Mouse (Mus musculus) T-helper 2 cell (primary cell): Measurements from ENCODE around the gene Vps72.
"Not testable (repeated sequence)": the region's sequence is repeated elsewhere in the genome, so short reads cannot be mapped to it uniquely, and the experiment has no call there.

ENCODE experiments used
- in situ Hi-C: fragments of 300-600 bp; cut with MboI, MseI; formaldehyde crosslinking; loops from one replicate; pipeline ENCODE4 v1.15.1; 2025; ENCODE audit warnings: high pct_unique_total_duplicates

The Vps72 gene

DNA sequence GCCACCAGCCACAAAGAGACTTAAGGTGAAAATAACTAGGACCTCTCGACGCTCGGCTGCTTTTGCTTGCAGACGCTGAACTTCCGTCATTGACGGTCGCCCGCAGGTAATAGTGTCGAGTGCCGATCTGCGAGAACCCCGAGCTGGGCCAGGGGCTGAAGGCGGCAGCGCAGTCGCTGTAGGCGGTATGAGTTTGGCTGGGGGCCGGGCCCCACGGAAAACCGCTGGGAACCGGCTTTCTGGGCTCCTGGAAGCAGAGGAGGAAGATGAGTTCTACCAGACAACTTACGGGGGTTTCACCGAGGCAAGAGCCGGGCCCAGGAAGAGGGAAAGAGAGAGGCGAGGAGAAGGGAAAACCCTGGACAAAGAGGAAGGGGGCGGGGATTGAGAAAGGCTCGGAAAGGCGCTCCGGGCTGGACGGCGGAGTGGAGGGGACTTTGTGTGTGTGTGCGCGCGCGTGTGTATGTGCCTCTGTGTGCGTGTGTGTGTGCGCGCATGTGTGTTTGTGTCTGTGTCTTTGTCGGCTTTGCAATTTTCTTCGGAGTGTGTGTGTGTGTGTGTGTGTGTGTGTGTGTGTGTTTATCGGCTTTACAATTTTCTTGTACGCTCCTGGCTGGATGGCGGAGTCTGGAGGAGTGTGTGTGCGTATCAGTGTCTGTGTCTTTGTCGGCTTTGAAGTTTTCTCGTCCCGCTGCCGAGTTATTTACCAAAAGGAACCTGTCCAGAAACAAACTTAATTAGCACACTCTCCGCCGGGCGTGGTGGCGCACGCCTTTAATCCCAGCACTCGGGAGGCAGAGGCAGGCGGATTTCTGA, at the start of gene Vps72:
Gene Vps72, plus strand, starts transcription at position 112 of the 816 bp plus-strand sequence.
- in situ Hi-C loops, result no loop called here

DNA sequence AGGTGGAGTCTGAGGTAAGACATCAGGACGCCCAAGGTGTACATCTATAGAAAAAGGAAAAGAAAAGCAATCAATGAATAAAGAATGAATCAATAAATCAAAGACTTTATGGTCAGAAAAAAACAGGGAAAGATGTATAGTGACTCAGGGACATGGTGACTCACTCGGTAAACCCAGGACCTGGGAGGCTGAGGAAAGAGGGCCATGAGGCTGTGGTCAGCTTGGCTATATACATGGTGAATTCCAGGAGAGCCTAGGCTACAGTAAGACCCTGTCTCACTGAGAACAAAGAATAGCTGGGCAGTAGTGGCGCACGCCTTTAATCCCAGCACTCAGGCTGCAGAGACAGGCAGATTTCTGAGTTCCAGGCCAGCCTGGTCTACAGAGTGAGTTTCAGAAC, 47.1 kb upstream of the Vps72 start:
- in situ Hi-C loops, result loop anchor here (5.0 to 10.0 kb wide), 2 partner anchors 39 to 131 kb away; no protein-coding TSS in a partner anchor

DNA sequence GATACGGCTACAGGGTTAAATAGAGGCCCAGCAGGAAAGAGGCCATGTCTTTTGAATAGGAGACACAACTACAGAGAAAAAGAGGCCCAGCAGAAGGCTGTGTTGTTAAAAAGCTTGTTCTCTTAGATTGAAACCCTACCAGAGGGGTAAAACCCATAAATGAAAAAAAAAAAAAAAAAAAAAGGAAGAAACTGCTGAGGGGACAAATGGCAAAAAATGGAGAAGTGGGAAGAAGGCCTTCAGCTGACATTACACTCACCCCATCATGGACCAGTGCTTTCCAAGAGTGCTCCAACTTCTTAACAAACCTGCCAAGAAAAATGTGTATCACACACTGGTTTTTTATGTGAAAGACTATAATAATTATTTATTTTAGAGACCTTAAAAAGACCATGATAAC, 45.3 kb upstream of the Vps72 start:
- in situ Hi-C loops, result loop anchor here (10.0 kb wide), 1 partner anchor 129 kb away; no protein-coding TSS in a partner anchor

DNA sequence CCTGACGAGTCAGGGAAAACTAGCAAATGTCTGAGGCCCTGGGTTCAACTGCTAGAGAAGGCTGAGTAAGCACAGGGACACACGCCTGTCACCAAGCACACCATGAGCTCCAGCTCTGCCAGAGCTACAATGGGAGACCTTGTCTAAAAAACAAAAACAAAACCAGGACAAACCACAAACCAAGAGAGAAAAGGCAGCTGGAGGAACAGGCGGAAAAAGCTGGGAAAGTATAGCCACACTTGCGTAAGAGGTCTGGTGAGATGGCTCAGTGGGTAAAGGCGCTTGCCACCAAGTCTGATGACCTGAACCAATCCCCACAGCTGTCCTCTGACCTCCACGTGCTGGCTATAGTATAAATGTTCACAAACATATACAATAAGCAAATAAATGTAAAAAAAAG, 44.7 kb upstream of the Vps72 start:
- in situ Hi-C loops, result loop anchor here (10.0 kb wide), 1 partner anchor 129 kb away; no protein-coding TSS in a partner anchor

DNA sequence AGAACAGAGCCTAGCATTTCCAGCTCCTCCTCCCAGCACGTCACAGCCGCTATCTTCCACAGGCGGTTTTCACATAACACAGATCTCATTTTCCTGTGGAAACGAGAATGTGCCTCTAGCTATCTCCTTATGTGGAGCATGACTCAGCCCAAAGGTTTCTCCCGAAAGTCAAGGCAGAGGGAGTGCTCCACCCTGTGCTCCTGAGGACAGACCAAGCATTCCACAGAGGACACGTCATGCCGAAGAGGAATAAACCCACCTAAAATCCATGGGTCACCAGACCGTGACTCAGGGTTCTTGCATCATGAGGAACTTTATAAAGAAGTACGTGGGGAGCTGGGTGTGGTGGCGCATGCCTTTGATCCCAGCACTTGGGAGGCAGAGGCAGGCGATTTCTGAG, 44.3 kb upstream of the Vps72 start:
- in situ Hi-C loops, result loop anchor here (10.0 kb wide), 1 partner anchor 128 kb away; no protein-coding TSS in a partner anchor

DNA sequence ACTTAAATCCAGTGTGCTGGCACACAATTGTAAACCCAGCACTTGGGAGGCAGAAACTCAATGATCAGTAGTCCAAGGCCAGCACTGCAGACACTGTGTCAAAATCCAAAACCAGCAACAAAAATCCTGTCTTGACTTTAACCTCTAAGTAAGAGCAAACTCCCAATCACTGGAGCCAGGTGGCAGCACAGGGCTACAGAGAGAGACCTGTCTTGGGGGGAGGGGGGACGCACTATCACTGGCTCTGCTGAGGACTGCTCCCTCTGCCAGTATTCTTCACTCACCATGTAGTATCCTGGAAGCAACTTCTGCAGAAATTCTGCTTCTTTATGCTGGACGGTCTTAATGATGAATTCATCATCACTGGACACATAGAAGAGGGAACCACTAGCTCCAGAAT, 39.2 kb upstream of the Vps72 start:
- in situ Hi-C loops, result no loop called here

DNA sequence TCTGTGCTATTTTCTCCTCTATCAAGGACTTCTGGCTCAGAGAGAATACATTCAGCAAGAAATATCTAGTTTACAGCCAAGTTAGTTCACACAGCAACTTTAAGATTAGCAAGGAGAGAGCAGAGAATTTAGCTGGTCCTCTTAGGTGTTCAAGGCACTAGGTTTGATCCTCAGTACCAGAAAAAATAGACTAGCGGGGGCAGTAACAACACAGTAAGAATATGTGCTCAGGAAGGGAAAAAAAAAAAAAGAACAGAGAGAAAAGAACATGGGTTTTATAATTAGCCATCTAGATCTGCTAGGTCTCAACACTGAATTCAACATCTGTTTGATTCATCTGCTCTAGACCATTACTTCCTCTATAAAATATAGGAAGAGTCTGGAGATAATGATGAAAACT, 22.8 kb upstream of the Vps72 start:
- in situ Hi-C loops, result no loop called here

DNA sequence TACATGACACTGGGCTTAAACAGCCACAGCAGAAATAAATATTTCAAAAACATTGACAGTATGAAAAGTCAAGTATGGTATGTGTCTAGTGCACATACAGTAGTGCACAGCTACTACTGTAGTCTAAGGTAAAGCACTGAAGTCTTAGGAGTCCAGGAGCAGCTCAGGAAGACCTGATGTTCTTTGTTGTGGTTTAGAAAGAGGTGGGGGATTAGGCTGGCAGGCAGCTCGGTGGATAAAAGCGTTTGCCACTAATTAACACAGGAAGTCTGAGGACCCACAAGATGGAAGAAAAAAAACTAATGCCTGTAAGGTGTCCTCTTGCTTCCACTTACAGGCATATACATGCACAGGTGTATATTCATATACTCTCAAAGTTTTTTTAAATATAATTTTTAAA, 10.0 kb upstream of the Vps72 start:
- in situ Hi-C loops, result loop anchor here (5.0 kb wide), 1 partner anchor 39 kb away; no protein-coding TSS in a partner anchor

DNA sequence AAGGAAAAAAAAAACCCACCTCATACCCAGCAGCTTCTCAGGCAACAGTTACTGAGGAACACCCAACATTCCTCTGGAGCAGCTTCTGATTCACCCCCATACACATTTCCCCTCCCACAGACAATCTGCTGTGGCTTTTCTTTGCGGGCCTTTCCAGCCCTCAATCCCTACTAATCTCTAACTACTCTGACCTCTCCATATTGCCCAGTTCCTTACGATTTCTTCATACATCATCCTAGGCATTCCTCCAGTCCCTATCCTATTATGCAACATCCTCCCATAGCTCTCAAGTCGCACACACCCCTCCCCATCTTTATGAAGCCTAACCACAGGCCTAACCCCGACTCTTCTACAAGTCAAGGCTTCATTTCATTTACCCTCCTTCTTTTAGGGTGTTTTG, 5.7 kb upstream of the Vps72 start:
- in situ Hi-C loops, result no loop called here

DNA sequence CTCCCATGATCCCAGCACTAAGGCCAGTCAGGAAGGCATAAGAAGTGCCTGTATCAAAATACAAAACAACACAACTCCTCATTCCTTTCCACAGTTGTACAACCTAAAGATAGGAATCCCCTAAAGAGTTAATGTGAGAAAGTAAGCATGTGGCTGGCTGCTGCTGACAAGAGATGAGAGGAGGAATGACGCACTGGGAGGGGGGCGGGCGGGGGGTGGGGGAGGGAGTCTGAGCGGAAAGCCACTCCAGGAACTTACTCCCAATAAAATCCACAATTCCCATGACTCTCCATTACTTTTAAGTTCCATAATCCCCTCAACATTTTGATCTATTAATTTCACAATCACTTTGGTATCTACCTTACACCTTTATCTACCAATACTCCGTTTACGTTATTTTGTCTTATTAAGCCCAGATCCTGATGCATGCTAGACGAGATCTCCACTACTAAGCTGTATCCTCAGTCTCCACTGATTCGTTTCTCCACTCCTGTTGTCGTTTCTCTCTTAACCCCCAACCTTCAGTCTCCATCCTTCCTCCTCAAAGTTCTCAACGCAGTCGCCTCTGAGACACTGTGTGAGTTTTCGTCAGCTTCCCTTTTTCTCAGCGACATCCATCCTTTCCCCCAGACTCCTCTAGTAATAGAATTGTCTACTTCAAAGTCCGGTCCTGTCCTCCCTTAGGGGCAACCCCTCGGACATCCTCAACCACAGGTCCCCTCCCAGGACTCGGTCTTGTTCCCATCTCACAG, 5.1 kb upstream of the Vps72 start:
- in situ Hi-C loops, result no loop called here

DNA sequence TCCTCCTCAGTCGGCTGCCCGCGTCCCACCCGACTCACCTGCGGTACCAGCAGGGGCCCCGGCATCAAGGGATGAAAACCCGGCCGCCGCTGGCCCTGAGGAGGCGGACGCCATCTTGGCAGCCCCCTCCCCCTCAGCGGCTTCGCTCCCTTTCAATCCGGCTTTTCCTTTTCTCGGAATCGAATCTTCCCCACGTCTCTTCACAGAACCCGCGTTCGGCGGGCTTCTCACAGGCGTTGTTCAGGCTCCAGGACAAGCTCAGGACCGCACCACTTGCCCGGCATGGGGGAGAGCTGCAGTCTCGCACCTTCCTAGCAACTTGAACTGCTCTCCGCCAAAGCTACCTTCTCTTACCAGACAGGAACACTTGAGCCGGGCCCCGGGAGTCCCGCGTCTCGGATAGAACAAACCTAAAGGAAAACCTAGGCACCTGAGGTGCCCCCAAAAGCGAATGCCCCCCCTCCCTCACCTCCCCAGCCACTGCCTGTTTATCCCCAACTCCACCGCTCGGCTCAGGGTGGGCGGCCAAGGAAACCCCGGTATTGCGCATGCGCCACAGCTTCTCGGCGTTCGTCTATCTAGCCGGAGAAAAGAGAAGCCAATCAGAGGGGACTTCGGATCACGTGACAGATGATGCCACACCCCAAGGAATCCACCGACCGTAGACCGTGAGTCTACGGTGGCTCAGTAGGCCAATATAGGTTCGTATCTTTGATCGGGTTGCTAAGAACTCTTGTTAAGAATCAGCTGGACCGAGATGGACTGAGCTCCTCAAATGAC, 4.3 kb upstream of the Vps72 start, which contains the start of gene Pip5k1a:
Gene Pip5k1a, minus strand, starts transcription at position 593 of the 780 bp plus-strand sequence.
- in situ Hi-C loops, result no loop called here

DNA sequence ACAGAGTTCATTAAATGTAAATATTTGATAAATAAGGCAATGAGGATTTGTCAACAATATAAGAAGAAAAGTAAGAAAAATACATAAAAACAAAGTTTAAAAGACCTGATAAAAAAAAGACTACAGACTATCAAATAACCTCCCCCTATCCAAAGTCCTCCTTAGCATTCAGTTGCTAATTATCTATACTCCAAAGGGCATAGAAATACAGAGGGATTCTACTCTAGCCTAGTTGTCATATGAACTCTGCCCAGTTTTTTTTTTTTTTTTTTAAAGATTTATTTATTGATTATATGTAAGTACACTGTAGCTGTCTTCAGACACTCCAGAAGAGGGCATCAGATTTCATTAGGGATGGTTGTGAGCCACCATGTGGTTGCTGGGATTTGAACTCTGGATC, 3.5 kb upstream of the Vps72 start:
- in situ Hi-C loops, result not testable (repeated sequence)

DNA sequence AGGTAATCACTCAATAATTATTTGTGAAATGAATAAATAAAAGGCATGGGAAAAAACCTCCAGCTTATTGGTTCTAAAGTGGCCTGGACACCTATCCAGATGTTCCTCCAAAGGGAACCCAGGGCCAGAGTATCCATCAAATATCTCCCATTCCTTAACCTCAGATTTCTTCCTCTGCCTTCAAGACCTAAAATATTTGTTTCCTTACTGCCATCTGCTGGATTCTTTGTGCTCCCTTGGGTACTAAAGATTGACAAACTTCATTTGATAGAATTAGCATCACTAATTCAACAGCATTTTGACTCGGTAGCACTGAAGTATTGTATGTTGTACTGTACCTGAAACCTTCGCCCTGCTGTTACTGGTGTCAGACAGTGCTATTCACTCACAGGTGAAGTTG, 2.9 kb upstream of the Vps72 start:
- in situ Hi-C loops, result no loop called here

DNA sequence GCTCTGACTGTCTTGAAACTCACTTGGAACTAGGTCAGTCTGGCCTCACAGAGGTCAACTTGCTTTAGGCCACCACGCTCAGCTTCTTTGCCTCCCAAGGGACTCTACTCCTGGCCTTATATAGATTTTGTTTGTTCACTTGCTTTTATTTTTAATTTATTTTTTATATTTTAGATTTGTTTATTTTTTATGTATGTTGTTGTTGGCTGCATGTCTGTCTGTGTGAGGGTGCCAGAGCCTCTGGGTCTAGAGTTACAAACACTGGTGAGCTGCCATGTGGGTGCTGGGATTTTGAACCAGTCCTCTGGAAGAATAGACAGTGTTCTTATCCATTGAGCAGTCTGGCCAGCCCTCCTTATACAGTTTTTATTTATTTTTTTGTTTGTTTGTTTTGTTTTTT, 1.9 kb downstream of the Vps72 start:
- in situ Hi-C loops, result no loop called here

DNA sequence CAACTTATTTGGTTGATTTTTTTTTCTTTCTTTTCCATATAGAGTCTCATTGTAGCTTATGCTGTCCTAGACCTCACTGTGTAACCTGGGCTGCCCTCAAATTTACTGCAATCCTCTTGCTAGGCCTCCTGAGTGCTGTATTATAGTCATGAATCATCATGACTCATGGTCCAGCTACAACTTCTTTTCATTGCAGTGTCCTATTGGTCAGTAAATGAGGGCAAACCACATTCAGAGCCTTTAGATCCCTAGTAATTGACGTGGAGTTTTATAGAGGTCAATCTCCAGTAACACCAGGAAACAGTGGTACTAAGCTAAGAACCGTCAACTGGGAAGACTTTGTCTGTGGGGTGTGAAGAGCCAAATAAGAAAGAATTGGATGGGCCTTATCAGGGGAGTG, 6.9 kb downstream of the Vps72 start:
- in situ Hi-C loops, result no loop called here

DNA sequence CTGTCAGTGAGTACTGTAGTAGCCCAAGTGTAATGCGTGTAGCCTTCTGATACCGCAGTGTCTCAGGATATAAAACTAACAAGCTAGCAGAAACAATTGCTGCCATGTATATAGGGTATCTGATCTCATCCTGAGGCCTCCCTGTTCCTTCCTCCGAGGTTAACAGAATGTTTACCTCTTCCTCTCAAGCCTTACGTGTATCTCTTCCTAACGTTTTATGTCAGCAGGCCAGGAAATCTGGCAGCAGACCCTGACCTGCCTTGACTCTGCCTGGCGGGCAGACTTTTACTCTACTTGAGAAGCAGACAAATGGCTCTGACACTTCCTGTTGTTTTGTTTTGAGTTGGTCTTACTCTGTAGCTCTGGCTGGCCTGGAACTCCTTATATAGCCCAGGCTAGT, 10.8 kb downstream of the Vps72 start:
- in situ Hi-C loops, result no loop called here

DNA sequence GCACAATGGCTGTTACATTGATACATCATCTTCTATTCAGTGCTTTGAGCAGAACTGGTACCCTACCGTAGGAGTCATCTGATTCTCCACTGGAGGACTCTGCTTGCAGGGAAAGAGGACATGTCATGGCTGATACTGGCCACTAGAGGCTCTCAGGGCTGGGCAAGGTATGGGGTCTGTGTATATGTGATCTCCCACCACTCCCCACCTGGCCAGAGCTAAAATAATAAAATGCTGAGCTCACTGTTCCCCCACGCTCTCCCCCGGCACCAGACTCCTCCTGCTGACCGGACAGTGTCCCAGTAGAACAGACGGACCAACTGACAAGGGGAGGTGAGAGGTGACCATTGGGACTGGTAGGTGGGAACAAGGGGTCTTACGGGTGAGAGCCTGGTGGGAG, 13.4 kb downstream of the Vps72 start, which contains the start of gene Tmod4:
Gene Tmod4, plus strand, starts transcription at position 231 of the 400 bp plus-strand sequence.
- in situ Hi-C loops, result no loop called here

DNA sequence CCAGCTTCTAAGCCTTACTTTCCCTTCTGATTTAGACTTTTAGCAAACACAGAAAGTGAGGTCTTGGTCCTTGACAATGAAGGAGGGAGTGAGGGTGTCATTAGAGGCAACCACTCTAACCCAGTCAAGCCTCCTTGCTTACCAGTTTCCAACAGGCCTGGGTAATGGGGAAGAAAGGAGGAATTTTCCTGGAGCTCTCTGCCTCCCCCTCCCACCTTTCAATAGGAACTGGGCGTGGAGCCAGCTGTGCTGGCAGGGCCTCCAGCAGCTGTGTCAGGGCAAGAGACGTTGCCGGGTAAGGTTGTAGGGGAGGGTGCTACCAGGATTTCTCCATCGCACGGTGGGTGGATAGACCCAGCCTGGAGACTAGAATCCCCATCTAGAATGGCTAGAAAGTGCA, 14.2 kb downstream of the Vps72 start:
- in situ Hi-C loops, result no loop called here

DNA sequence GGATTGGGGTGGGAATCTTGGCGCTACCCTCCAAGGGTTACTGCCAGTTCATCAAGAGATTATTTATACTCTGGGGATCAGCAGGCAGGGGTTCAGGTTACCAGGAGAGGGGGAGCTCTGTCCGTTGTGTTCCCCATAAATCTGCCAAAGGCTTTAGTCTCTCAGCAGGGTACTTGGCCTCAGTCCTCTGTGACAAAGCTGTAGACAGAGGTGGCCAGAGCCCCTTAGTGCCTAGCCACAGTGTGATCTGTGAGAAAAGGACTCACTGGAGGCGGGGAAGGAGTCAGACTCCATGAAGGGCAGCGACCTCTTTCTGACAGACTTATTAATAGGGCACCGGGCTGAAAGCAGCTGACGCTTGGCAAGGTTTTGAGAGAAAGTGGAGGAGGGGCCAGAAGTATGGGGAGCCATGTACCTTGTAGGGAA, 18.4 kb downstream of the Vps72 start:
- in situ Hi-C loops, result no loop called here

DNA sequence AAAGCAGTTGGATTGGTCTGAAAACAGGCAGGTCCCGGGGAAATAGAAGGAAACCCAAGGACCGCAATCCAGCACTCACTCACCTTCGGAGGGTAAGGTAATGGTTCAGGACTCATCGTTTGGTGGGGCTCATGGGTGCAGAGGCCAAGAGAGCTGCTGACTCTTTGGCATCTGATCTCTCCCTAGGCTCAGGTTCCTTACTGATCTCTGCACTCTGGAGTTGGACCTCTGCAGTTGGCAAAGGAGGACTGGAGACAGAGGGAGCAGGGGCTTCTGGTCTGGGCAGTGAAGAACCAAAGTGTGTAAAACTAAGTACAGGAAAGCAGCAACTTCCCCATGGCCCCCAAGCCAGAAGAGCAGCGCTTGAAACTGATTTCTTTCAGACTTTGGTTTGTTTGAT, 19.3 kb downstream of the Vps72 start:
- in situ Hi-C loops, result loop anchor here (10.0 kb wide), 1 partner anchor 685 kb away; the partner anchor contains the start of gene Rprd2

DNA sequence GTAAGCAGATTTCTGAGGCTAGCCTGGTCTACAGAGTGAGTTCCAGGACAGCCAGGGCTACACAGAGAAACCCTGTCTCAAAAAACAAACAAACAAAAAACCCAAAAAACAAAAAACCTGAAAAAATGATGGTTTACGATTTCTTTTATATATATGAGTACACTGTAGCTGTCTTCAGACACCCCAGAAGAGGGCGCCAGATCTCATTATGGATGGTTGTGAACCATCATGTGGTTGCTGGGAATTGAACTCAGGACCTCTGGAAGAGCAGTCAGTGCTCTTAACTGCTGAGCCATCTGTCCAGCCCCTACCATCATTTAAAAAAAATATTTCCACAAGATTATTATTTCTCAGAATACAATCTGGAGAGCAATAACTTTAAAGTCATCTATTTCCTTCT, 21.6 kb downstream of the Vps72 start:
- in situ Hi-C loops, result loop anchor here (10.0 kb wide), 1 partner anchor 682 kb away; the partner anchor contains the start of gene Rprd2
